Mouse (Mus musculus) gastrocnemius, adult 2 months (tissue): Measurements from ENCODE around the gene Atp6v1g3. TPM values are rescaled to one million over a fixed set of nuclear protein-coding genes. Genes with fewer than 3 reads are reported as not detected.

ENCODE experiments used
- DNase-seq: peaks from one replicate; pipeline ENCODE4 v3.0.0; 2022
- H3K27ac ChIP-seq: fragments of 200-600 bp; 2 replicates; pipeline ENCODE4 v1.8.1; 2022; ENCODE audit warnings: mild to moderate bottlenecking
- H3K4me3 ChIP-seq: fragments of 200-600 bp; 2 replicates; pipeline ENCODE4 v1.8.1; 2022; ENCODE audit warnings: mild to moderate bottlenecking, moderate library complexity
- CTCF ChIP-seq: fragments of 200-600 bp; IDR thresholded peaks from 2 replicates; pipeline ENCODE4 v1.8.1; 2022; ENCODE audit warnings: antibody characterized with exemption, mild to moderate bottlenecking, moderate library complexity
- intact Hi-C: fragments of 180-260 bp; cut with DNase I; formaldehyde crosslinking; loops from one replicate; pipeline ENCODE4 v1.15.1; 2025
- total RNA-seq, 2 experiments: library from RNA; stranded (reverse); gene quantifications; 2 replicates each; pipeline ENCODE4 v1.2.3; 2021

The Atp6v1g3 gene
- total RNA-seq, 2 experiments from 2014 or later = not detected

DNA sequence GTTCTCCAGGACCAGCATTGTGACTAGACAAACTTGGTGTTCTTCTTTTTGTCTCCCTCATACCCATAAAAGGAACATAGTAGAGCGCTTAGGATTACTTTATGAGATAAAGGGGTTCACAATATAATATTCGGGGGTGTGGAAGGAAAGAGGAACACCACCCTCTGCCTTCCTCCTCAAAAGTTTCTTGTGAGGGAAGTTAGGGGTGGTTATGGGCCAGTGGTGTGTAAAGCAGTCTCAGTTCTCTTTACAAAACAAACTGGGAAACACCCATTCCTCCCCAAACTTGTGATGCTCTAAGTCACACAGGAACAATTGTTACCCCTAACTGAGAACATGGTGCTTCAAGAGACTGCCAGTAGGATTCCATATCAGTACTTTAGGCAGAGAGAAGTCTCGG lies 12.0 kb upstream of the Atp6v1g3 start:
- no peak overlapping the region for H3K27ac ChIP-seq
- no peak overlapping the region for H3K4me3 ChIP-seq
- TF ChIP-seq CTCF = no peak
- no peak for DNase-seq
- intact Hi-C loops = no loop called here

DNA sequence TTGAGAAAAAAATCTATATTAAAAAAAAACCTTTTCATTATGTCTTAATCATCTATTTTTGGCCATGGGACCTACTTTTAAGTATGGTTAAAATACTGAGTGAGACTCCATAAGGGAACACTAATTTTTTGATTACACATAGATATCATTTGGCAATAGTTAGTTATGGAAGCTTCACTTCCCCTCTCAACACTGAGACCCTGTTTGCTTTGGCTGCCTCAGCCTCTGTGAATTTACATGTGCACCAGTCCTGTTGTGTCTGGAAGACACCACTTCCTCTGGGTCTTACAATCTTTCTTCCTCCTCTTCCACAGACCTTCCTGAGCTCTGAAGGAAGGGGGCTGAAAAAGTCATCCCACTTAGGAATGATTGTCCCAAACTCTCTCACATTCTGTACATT lies 11.1 kb upstream of the Atp6v1g3 start:
- intact Hi-C loops = no loop called here
- H3K4me3 ChIP-seq = no peak overlapping the region
- no peak for TF ChIP-seq CTCF
- no peak overlapping the region for H3K27ac ChIP-seq
- DNase-seq = no peak

DNA sequence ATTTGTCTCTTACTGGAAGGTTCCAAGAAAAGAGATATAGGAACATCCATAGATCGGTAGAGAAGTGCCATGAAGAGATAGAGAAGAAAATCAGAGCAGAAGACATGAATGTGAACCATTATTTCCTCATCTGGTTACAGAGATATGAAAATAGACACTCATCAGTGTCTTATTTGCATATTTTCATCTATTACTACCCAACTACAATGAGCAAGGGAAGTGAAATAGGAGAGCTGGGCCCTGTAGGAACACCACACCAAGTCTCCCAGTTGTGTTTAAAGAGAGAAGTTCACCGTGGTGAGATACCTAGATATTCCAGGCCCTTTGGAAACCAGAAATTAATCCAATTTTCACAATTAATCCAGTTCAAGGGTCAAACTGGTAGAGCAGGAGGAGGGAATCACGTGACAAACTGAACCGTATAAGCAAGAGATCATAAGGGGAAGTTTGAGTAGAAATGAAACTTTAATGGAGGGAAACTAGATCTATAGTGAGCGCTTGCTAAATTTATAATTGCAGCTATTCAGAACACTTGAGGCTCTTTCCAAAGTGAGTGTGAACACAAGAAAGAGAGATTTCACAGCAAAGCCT lies 6.0 kb upstream of the Atp6v1g3 start:
- Histone ChIP-seq H3K27ac (no peak overlapping the region), H3K4me3 (no peak overlapping the region)
- intact Hi-C loops = no loop called here
- TF ChIP-seq CTCF = no peak
- no peak for DNase-seq

DNA sequence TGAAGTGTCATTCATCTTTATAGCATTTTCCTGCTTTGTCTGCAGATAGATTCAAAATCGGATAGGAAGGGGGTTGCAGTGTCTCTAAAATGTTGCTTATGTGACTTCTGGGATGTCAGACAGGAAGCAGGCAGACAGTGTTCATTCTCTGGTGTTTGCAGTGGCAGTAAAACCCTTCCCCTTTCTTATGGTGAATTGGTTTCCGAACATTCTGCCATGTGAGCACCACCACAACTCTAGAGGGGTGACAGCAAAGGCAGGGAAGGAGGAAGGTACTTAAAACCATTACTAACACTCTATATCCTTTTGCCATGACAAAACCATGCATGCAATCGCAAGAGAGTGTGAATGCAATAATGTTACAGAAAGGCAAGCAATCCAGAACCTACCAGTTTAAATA lies 1.4 kb downstream of the Atp6v1g3 start:
- DNase-seq = no peak
- H3K4me3 ChIP-seq = no peak overlapping the region
- TF ChIP-seq CTCF = no peak
- intact Hi-C loops = no loop called here
- no peak overlapping the region for H3K27ac ChIP-seq

DNA sequence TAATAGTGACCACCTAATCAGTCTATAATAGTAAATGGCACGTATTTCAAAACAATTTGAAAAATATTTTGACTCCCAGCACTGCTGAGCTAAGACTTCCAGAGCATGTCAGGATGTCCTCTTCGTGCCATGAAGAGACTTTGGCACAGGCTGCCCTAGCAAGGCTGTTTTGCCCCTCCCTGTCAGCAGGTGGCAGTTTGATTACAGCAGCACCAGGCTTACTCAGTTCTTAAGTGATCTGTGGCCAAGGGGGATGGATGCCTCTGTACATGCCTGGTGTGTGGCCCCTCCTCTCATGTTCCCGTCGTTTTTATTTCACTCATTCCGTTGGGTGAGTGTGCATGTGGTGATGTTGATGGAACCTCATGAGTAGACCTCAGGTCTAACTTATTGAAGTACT lies 2.3 kb downstream of the Atp6v1g3 start:
- no peak for TF ChIP-seq CTCF
- intact Hi-C loops = no loop called here
- no peak overlapping the region for H3K27ac ChIP-seq
- DNase-seq = no peak
- H3K4me3 ChIP-seq = no peak overlapping the region

DNA sequence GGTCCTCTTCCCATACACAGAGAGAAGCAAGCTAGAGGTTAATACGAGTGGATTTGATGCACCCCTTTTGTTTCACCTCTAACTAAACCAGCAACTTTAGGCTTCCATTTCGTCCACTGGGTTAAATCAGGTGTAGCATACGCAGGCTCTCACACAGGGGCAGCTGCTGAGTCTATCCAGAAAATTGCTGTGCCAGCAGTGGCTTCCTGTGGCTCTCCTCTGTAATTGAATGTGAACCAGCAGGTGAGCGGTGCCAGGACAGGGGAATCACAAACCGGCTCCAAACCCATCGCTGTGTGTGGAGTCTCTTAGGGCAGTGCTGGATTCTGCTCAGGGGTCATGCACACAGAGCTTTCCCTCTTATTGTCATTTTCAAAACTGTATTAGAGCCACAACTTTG lies 7.6 kb downstream of the Atp6v1g3 start:
- no peak for DNase-seq
- TF ChIP-seq CTCF = no peak
- no peak overlapping the region for H3K4me3 ChIP-seq
- intact Hi-C loops = no loop called here
- H3K27ac ChIP-seq = no peak overlapping the region

DNA sequence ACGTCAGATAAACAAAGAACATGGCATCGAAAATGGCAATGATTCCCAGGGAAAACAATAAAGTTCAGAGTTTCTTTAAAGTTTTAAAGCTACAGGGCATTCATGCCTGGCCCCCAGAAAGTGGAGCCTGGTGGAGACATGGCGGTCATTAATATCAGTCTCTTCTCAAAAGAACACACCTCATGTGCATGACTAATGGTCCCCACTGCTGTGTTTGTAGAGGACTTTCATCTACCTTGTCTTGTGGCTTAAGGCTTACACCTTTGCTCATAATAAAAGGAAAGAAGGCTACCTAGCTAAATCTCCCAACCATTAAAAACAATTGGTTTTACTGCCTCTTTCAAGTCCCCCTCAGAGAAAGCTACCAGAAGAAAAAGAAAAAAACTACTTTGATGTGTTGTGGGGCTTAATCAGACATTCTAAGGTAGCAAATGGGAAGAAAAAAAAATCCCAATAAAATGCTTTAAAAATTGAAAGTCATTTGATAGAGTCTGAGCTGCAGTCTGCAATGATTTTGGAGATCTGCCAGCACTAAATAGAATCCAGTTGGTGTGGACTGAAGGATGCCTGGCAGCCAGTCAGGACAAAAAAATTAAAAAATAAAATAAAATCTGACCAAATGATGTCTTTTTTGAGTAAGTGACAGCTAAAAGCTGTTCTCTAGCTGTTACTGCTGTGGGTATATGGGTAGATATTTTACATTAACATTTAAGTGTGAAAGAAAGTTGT lies 9.0 kb downstream of the Atp6v1g3 start:
- TF ChIP-seq CTCF = no peak
- intact Hi-C loops = no loop called here

DNA sequence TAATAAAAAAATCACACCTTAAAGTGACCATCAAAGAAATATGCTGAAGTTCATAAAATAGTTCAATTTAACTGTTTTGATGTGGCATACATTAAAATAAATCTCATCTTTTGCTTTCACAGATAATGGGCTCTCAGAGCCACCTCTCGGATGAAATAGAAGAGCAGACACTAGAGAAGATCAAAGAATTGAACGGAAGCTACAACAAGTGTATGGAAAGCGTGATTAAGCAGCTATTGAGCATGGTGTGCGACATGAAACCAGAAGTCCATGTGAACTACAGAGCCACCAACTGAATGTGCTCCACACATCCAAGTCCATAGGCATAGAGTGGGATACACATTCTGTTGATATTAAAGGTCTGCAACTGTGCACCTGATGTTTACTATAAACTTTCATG lies 14.1 kb downstream of the Atp6v1g3 start:
- TF ChIP-seq CTCF = no peak
- no peak for DNase-seq
- Histone ChIP-seq H3K4me3 (no peak overlapping the region), H3K27ac (no peak overlapping the region)
- intact Hi-C loops = no loop called here

More for the DNA sequence above, 9.0 kb downstream of the Atp6v1g3 start:
- H3K27ac ChIP-seq = no peak overlapping the region
- DNase-seq = no peak
- H3K4me3 ChIP-seq = no peak overlapping the region

DNA sequence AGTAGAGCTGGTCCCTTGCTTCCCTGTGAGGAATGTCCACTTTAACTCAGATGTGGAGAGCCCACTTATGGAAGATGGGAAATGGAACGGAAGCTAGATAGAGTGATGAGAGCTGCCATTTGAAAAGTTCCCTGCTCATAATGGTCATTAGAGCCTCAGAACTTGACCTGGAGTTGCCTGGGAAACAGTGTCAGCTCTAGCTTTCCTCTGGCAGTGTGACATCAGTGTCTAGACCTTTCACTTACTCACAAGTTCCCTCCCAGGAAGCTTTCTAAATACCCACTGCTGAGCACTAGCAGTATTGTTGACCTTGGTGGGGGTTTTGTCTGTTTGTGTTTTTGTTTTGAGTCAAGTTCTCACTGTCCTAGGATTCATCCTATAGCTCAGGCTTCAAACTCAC lies 15.2 kb downstream of the Atp6v1g3 start:
- no peak for TF ChIP-seq CTCF
- intact Hi-C loops = no loop called here
- Histone ChIP-seq H3K27ac (no peak overlapping the region), H3K4me3 (no peak overlapping the region)
- no peak for DNase-seq

DNA sequence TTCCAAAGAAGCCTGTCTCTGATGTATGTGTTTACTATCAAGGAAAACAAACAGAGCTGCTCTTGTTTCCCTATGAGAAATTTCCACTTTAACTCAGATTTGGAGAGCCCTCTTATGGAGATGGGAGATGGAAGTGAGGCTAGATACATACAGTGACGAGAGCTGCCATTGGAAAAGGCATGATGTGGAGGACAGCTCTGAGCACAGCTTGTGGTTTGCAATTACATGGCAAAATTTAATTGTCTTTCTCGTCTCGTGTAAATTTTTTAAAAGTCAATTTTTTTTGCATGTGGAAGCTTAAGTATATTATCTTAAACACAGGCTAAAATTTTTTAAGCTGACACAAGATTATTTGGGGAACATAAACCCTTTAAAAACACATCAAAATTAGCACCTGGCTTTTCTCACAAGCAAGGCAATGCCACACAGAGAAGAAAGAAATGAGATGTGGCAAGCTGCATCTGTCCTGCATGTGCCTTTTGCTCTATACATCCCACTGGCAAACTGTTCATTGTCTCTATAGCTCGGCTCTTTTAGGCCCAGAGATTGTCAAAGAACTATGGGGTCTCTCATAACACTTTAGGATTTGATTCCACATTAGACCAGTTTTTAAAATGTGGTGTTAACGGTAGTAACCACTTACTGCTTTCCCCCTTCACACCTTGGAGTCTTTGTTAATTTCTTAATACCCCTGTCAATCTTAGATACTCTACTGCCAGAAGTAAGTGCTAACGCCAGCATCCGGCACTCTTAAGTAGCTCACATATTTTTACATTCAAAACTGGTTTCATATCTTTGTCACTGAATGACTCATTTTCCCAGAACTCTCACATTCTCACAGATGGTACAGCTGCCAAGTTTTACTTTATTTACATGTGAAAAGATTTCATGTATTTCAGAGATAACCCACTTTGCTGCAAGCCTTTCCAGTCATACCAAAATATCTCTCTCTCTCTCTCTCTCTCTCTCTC lies 16.2 kb downstream of the Atp6v1g3 start:
- no peak for DNase-seq
- intact Hi-C loops = no loop called here
- Histone ChIP-seq H3K27ac (no peak overlapping the region), H3K4me3 (no peak overlapping the region)
- no peak for TF ChIP-seq CTCF

DNA sequence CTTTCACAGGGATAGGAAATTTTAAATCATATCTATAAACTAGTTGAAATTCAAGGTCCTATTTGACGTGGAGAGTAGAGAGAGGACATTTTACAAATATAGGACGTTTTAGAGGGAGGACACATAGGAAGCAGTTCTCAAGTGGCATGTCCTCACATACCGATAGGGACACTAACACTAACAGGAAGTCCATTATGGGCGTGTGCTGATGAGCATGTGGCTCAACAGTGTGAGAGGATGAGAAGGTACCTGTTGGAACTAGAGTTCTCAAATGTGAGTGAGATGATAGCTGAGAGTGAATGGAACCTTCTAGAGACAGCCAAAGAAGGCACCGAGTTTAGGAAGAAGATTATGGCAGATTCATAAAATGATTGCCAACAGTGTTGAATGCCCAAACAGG lies 17.9 kb downstream of the Atp6v1g3 start:
- intact Hi-C loops = no loop called here
- no peak for DNase-seq
- no peak overlapping the region for H3K27ac ChIP-seq
- H3K4me3 ChIP-seq = no peak overlapping the region
- no peak for TF ChIP-seq CTCF

DNA sequence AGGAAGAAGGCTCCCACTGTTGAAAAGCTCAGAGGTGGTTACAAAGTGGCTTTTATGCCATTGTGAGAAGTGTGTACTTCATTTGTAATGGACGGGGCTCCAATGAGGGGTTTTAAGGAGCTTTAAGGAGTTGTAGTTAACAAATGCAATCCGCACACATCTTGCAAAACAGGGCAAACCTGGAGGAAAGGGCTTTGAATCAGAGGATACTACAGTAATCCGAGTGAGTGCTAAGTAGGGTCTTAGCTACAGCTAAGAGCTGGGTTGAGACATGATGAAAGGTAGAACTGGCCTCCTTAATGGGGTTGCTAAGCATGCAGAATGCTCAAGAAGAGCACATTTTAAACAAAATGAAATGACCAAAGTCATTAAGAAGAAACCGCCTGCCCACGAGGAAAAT lies 20.9 kb downstream of the Atp6v1g3 start:
- no peak for DNase-seq
- Histone ChIP-seq H3K4me3 (no peak overlapping the region), H3K27ac (no peak overlapping the region)
- TF ChIP-seq CTCF = no peak
- intact Hi-C loops = no loop called here

DNA sequence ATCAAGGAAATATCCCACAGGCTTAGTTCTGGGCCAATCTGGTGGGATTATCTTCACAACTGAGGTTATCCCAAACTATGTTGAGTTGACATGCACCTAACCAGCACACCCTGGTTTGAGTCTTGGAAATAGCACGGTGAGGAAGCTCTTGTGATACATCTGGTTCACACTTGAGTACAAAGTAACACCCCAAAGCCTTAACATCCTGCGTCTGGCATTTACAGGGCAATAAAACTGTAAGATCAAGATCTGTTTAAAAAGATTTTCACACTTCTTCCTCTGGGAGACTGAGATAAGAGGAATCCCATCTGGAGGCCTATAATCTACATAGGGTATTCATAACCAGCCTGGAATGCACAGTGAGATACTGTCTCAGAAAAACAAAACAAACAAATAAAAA lies 24.6 kb downstream of the Atp6v1g3 start:
- intact Hi-C loops = no loop called here
- TF ChIP-seq CTCF = no peak
- Histone ChIP-seq H3K27ac (no peak overlapping the region), H3K4me3 (no peak overlapping the region)
- no peak for DNase-seq
